Mouse (Mus musculus): ENCODE results near the gene Slc7a1.

DNA sequence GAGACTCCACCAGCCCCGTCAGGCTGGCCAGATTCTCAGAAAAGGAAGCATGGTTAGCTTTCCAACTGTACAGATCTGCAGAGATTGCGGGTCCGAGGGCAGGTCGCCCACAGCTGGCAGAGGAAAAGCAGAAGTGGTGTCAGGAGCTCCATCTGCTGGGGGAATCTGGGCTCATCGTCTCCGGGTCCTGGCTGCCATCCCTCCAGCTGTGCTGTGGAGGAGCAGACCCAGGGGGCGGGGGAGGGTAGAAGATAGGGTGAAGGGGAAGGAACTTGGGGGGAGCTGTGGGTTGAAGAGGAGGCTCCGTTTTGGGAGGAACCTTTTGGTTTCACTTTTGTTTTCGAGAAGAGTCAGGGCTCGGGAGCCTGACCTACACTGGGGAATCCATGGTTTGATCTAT lies 88.9 kb downstream of the Slc7a1 start:
- TF ChIP-seq TCF12 (IDR thresholded peaks at IDR 0.05; ENCODE audit: insufficient read depth, poor library complexity, severe bottlenecking) (no peak), TCF3 (IDR thresholded peaks at IDR 0.05; ENCODE audit: insufficient read length, low read depth) (no peak), POLR2A (IDR thresholded peaks at IDR 0.05; ENCODE audit: insufficient read length, low read depth) (no peak), MAX (IDR thresholded peaks at IDR 0.05; ENCODE audit: low read depth) (no peak), POLR2AphosphoS2 (IDR thresholded peaks at IDR 0.05; ENCODE audit: insufficient read length, low read depth) (no peak), CEBPB (IDR thresholded peaks at IDR 0.05; ENCODE audit: insufficient read depth, poor library complexity, severe bottlenecking) (no peak), SRF (IDR thresholded peaks at IDR 0.05; ENCODE audit: control insufficient read depth, insufficient read length, low read depth) (no peak), USF1 (IDR thresholded peaks at IDR 0.05; ENCODE audit: low read depth) (no peak), E2F4 (IDR thresholded peaks at IDR 0.05; ENCODE audit: insufficient read depth) (no peak)

Data from myocyte (in vitro differentiated cells).